Mouse (Mus musculus) left cerebral cortex, adult 11 months (tissue): ENCODE measurements around the gene Parp2.
"Not testable (repeated sequence)": the region's sequence is repeated elsewhere in the genome, so short reads cannot be mapped to it uniquely, and the experiment has no call there.

Experiments
- DNase-seq: peaks from one replicate; pipeline ENCODE4 v3.0.0; 2022; ENCODE audit warnings: low spot score

The Parp2 gene

GRCm38 (mm10) chr14:50829878-50830277 lies 22.2 kb downstream of the Parp2 start:
- DNase-seq: no peak

GRCm38 (mm10) chr14:50833964-50834363 lies 26.3 kb downstream of the Parp2 start:
- DNase-seq: peak; percentile 14

GRCm38 (mm10) chr14:50834435-50834834 lies 26.8 kb downstream of the Parp2 start:
- DNase-seq: no peak

GRCm38 (mm10) chr14:50837236-50837635 lies 29.6 kb downstream of the Parp2 start:
- DNase-seq: no peak

- DNase-seq: no peak
Observed at GRCm38 (mm10) chr14:50855788-50856187, 48.1 kb downstream of the Parp2 start.

- no peak for DNase-seq
Observed at GRCm38 (mm10) chr14:50862641-50863040, 55.0 kb downstream of the Parp2 start.

- DNase-seq: not testable (repeated sequence)
Observed at GRCm38 (mm10) chr14:50865005-50865404, 57.4 kb downstream of the Parp2 start.

- no peak for DNase-seq
Observed at GRCm38 (mm10) chr14:50866966-50867365, 59.3 kb downstream of the Parp2 start.

GRCm38 (mm10) chr14:50868211-50868610 lies 60.6 kb downstream of the Parp2 start:
- no peak for DNase-seq

- DNase-seq: no peak
Observed at GRCm38 (mm10) chr14:50868656-50869055, 61.0 kb downstream of the Parp2 start.

GRCm38 (mm10) chr14:50869889-50870804 lies 62.5 kb downstream of the Parp2 start, which contains the start of gene Tep1:
Gene Tep1, minus strand, starts transcription at chr14:50870560.
- peak; percentile 42 for DNase-seq

- DNase-seq: no peak
Observed at GRCm38 (mm10) chr14:50870805-50871143, 63.1 kb downstream of the Parp2 start.
